Mouse (Mus musculus): ENCODE results near the gene Amd1.

The Amd1 gene

DNA sequence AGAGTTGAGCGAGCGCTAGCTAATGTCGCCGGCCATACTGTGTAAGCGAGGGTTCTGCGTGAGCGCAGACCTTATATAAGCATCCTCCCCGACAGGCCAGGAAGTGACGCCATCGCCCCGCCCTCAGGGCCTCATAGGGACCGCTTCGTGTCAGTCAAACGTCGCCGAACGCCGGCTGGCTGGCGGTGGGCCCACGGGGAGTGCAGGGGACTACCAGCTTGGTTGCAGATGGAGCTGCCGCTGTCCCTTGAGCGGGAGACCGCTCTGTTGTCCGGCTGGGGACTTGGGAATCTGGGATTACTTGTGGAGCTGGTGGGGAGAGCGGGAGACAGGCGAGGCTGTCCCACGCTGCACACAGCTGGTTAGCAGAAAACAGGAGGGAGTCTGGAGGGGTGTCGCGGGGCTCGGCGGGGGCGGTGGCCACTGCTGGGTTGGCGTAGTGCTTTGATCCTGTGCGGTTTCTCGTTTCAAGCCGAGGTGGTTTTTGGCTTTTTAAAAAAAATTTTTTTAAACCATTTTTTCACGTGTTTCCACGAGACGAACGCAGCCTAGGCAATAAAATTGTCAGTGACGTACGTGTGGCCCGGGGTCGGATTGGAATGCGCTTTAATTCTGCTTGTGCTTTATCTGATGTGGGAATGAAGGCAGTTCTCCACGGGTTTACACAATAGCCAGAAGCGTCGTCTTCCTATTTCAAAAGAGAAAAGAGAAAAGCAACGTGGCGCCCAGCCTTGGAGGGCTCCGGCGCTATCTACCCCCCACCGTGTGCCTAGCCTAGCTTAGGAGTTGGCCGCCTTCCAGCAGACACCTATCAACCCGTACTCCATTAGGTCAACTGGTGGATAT, at the start of gene Amd1:
Gene Amd1 (minus strand): TSS at position 47 of the 846 bp plus-strand sequence.
- peak; percentile 99 to 100 for DNase-seq (ENCODE audit: low spot score in 2 of 2)

DNA sequence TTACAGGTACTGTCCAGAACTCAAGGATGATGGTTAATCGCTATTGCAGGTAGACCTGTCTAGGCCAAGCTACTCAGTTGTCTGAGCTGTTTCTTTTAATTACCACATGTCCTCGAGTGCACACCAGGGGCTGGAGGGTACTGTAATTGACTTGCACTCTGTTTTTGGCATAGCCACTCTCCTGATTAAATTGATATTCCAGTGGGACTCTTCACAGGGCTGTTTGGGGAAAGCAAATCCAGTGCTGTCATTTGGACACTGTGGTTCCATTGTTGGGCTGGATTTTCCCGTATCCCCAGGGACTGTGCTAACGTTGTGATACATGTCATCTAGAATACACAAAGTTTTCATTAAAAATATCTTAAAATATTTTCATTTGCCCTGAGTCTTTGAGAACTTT, 49.2 kb upstream of the Amd1 start:
- no peak for DNase-seq (ENCODE audit: low spot score in 2 of 2)

DNA sequence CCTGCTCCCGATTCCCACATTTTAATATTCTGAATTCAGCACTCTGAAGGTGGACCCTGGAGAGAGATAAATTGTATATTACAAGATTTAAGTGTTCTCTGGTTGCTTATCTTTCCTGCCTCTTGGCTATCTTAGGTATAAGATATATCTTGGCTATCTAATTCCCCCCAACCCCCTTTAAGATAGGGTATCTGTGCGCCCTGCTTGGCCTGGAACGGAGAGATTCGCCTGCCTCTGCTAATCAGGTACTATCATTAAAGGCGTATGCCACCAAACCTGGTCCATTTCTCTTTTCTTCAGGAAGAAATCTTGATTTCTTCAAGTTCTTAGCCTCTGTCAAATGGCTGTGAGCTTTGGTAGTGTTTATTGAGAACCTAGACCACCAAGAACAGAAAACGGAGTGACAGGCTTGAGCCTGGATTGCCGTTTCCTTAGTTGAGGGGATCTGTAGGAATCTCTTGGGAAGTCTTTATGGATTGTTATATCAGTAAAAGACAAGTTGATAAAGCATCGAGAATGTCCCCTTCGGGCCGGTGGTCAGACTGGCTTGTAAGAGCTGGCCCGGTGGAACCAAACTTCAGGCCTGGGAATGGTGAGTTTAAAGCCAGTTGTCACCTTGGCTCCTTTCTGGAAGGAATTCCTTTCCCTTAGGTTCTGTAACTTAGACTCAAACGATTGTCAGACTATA, 48.4 kb upstream of the Amd1 start:
- no peak for DNase-seq (ENCODE audit: low spot score in 2 of 2)

GRCm38 (mm10) chr10:40349631-40350177, 47.7 kb upstream of the Amd1 start:
- DNase-seq (ENCODE audit: low spot score in 2 of 2): peak in 1 of 2 experiments; percentile 75

DNA sequence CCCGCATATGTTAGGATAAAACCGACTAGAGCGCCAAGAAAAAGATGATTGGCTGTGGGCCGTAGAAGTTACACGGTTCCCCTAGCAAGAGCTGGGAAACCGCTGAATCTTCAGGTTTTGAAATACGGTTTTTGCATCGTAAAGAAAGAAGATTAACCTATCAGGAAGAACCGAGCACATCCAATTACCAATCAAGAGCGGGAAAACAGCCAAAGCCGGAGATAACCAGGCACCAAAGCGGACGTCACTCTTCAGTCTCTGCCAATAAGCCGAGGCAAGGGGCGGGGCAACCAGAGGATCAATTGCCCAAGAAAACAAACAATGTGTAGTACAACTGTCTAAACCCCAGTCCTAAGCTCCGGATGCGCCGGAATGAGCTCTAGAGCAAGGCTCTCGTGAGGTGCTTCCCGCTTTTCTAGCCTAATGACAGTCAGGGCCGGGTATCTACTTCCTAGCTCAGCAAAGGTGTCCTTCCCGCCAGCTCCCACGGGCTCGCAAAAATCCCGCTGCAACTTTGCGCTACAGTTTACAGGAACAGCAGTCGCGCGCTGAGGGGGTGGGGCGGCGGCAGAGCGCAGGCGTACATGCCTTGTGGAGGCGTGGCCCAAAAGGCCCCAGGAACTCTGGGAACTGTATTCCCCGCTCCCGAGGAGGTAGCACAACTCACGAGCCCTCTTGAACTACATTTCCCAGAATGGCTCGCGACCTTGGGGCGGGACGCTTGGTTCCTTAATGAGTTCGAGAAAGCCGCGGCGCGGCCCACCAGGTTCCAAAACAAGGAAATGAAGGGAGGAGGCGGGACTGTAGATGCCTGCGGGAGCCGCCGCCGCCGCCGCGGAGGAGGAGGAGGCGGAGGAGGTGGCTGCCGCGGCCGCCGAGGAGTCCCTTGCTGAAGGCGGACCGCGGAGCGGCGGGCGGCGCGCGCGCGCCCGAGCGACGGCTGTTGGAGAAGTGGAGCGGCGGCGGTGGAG, 46.9 kb upstream of the Amd1 start:
- DNase-seq (ENCODE audit: low spot score in 2 of 2): peak; percentile 92 to 98

DNA sequence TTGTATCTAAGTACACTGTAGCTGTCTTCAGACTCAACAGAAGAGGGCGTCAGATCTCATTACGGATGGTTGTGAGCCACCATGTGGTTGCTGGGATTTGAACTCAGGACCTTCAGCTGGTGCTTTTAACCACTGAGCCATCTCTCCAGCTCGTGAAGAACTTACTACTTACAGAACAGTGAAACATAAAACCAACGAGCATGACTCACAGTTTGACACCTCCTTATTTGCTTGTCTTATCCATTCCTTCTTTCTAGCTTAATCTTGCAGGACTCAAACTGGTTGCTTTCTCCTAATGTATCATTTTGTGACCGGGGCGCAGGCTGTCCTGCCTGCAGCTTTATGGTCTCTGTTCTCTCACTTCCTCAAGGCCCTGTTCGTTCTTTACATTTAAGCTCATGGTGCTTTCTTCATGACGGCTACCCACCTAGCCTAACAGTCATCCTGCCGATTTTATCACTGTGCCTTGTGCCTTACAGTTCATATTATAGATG, 45.5 kb upstream of the Amd1 start:
- DNase-seq (ENCODE audit: low spot score in 2 of 2): peak; percentile 37 to 44

- no peak for DNase-seq (ENCODE audit: low spot score in 2 of 2)
These were observed 44.9 kb upstream of the Amd1 start for GRCm38 (mm10) chr10:40346776-40347403.

GRCm38 (mm10) chr10:40342036-40342435, 40.0 kb upstream of the Amd1 start:
- DNase-seq (ENCODE audit: low spot score in 2 of 2): no peak

GRCm38 (mm10) chr10:40339351-40339964, 37.5 kb upstream of the Amd1 start, which contains the start of gene Cdk19:
TSS of gene Cdk19 (plus strand) at chr10:40339564.
- no peak for DNase-seq (ENCODE audit: low spot score in 2 of 2)

GRCm38 (mm10) chr10:40332864-40333263, 30.9 kb upstream of the Amd1 start:
- no peak for DNase-seq (ENCODE audit: low spot score in 2 of 2)

DNA sequence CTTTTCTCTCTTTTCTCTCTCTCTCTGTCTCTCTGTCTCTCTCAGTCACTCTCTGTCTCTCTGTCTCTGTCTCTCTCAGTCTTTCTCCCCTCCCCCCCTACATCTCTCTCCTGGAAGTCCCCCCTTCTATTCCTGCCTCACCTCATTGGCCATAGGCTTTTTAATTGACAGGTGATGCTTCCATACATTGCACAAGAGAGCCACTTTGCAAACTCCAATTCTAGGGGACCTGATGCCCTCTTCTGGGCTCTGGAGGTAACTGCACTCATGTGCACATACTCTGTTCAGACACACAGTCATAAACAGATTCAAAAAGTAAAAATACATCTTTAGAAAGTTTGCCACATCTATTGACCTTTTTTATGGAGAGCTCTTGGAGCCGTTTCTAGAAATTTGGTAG, 28.3 kb upstream of the Amd1 start:
- DNase-seq (ENCODE audit: low spot score in 2 of 2): no peak

DNA sequence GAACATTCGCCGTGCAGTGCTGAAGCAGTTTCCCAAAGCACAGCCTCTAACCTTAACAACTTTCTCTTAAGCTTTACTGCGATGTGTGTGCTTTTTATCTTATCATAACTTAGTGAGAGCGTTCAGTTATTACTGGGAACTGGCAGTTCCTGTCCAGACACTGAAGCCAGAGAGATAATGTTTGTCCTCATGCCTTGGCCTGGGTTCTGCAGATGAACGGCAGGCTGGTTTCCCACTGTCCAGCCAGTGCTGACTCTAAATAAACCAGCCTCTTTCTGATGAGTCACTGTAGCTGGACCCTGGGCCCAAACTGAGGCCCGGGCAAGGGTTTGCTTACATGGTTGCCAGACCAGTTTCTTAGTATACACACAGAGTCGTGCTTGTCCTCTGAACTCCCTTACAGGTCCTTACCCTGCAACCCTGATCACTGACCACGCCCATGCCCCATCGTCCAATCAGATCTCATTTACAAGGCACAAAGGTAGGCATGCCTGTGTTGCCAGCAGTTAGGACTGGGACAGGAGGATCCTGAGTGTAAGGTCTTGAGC, 26.1 kb upstream of the Amd1 start:
- DNase-seq (ENCODE audit: low spot score in 2 of 2): peak; percentile 49 to 73

GRCm38 (mm10) chr10:40320306-40320705, 18.3 kb upstream of the Amd1 start:
- DNase-seq (ENCODE audit: low spot score in 2 of 2): no peak

- no peak for DNase-seq (ENCODE audit: low spot score in 2 of 2)
These were observed 15.0 kb upstream of the Amd1 start for GRCm38 (mm10) chr10:40316841-40317585.

DNA sequence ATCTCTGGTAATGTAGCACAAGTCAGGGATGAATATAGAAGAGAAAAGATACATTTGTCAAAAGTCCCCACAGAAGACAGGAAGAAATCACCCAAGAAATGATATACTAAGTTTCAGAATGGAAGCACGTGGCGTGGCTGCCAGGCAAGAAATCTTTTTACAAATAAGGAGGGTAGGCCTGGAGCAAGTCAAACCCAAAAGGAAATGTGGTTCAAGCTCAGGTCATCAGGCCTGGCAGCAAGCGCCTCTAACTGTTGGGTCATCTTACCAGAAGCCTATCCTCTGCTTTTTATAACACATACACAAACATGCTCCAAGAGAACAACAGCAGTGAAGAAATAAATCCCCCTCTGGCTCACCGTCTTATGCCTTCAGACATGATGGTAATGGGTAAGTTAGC, 10.8 kb upstream of the Amd1 start:
- DNase-seq (ENCODE audit: low spot score in 2 of 2): no peak

GRCm38 (mm10) chr10:40309884-40310635, 8.1 kb upstream of the Amd1 start:
- peak in 1 of 2 experiments; percentile 81 for DNase-seq (ENCODE audit: low spot score in 2 of 2)

DNA sequence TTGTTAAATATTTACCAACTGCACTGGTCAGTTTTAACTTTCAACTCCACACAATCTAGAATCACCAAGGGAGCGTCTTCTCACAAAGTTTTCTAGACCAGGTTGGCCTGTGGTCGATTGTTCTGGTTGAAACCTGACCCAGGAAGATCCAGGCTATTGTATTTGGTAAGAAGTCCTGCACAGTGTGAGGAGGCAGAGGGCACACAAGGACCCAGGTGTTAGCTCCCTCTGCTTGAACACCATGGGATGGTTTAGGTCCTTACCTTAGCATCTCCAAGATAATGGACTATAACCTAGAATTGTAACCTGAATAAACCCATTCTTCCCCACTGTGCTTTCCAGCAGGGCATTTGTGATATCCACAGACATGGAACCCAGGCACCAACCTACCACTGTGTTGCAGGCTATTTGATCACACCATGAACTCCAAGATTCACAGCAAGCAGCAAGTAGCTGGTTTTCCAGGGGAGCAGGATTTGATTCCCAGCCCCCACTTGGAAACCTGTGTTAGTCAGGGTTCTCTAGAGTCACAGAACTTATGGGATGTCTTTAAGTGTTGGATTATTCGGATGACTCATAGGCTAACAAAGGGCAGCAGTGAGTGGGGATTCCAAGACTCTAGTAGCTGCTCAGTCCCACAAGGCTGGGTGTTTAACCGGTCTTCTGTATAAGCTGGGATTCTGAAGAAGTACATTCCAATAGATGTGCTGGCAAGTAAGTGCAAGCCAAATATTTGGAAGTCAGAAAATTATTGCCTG, 6.0 kb upstream of the Amd1 start:
- DNase-seq (ENCODE audit: low spot score in 2 of 2): no peak

GRCm38 (mm10) chr10:40305989-40306388, 4.0 kb upstream of the Amd1 start:
- no peak for DNase-seq (ENCODE audit: low spot score in 2 of 2)
